Mouse (Mus musculus) thymus, adult 2 months (tissue): Measurements from ENCODE around the gene N4bp2l2.

Experiments used
- CTCF ChIP-seq: fragments of 200-500 bp; IDR thresholded peaks from 2 replicates; pipeline ENCODE4 v1.5.1; 2012; ENCODE audit warnings: mild to moderate bottlenecking, control low read depth, low read length, moderate library complexity, borderline replicate concordance; ENCODE audit not compliant: control insufficient read depth, poor library complexity, insufficient read depth; ENCODE audit errors: extremely low read depth
- POLR2A ChIP-seq: fragments of 200-500 bp; IDR thresholded peaks from 2 replicates; pipeline ENCODE4 v1.6.1; 2012; ENCODE audit warnings: mild to moderate bottlenecking, low read length, control low read depth, moderate library complexity; ENCODE audit not compliant: control insufficient read depth, poor library complexity, insufficient read depth; ENCODE audit errors: extremely low read depth

- no peak for TF ChIP-seq POLR2A
- TF ChIP-seq CTCF = no peak
These were observed 99.0 kb downstream of the N4bp2l2 start for GRCm38 (mm10) chr5:150566971-150567370.
